Mouse (Mus musculus) 3T3-L1 (cell line): ENCODE results near the gene Yars.

Source experiments
- DNase-seq: peaks from one replicate; pipeline ENCODE4 v3.0.0-alpha.2; 2015; ENCODE audit warnings: low read depth, low spot score

The Yars gene

GRCm38 (mm10) chr4:129188803-129189541, 588 bp upstream of the Yars start:
- no peak for DNase-seq

GRCm38 (mm10) chr4:129190538-129190937, 978 bp downstream of the Yars start:
- peak; percentile 43 for DNase-seq

DNA sequence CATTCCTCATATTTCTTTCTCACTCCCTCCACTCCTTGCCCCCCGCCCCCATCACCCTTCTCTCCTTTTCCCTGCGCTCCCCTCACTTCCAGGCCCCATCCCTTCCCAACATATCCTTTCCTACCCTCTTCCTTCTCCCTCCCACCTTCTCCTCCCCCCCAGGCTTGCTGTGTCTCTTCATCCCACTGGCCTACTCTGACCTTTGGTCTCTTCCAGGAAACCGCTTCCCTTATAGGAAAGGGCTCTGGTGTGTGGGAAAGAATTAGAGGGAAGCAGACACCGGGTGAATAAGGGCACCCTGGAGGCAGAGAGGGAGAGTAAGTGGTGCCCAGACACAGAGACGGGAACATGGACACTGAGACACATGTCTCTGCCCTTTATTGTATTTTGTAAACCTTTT, 2.1 kb downstream of the Yars start:
- no peak for DNase-seq

- DNase-seq, result no peak
Observed at GRCm38 (mm10) chr4:129194280-129194679, 4.7 kb downstream of the Yars start.

GRCm38 (mm10) chr4:129197514-129197913, 8.0 kb downstream of the Yars start:
- DNase-seq, result no peak

DNA sequence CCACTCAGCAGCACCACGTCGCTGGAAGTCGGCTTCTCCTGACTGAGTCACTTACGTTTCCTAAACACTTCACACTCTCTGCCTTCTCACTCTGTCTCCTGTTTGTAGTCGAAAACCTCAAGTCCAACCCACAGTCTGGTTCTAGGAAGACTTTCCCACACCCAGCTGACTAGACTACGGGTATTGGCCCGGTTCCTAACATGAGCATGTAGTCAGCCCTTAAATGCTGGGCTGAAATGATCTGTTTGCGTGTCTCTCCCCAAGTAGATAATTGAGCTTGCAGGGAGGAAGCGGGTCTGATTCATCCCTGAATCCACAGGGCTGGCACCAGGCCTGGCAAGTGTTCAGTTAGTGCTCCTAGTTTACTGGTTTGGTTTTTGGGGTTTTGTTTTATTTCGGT, 15.1 kb downstream of the Yars start:
- peak; percentile 96 for DNase-seq

- DNase-seq, result no peak
Observed at GRCm38 (mm10) chr4:129206792-129207191, 17.2 kb downstream of the Yars start.

DNA sequence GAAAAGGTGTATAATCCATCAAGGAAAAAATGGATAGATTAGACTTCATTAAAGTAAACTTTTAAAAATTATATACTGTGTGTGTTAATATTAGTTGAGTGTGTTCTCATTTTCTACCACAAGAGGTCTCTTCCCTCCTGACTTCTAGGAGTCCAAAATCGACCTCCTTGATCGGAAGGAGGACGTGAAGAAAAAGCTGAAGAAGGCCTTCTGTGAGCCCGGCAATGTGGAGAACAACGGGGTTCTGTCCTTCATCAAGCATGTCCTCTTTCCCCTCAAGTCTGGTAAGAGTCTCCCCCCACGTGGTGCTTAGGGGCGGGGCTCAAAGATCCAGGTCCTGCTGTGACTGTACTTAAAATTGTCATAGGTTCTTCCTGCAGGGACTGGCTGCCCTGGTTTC, 19.9 kb downstream of the Yars start:
- DNase-seq, result peak; percentile 67

- peak; percentile 79 for DNase-seq
Observed at GRCm38 (mm10) chr4:129211461-129211860, 21.9 kb downstream of the Yars start.

GRCm38 (mm10) chr4:129212486-129212885, 22.9 kb downstream of the Yars start:
- DNase-seq, result peak; percentile 44

DNA sequence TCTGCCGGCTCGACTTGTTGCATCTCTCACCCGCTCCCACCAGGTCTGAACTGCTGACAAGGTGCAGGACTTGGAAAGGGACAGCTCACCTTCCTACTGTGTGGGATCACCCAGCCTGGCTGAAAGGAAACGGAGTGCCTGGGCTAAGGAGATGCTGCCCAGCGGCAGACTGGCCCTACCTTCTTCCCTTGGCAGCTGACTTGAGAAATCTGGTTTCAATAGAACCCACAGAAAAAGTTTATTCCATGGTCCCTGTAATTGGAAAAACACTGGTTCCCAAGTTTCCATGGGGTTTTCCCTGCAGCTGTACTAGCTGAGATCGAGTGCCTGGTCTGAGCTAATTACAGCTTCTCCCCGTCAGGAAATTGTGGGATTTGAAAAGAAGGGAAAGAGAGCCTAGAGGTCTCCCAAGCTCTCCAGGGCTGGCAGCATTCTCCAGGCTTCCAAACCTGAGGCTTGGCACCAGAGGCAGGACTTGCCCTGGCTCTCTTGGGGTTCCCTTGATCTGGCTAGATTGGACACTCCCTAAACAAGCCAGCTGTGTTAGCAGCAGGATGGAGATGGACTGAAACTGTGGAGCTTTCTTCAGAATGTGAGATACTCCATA, 29.1 kb downstream of the Yars start:
- DNase-seq, result peak; percentile 42

GRCm38 (mm10) chr4:129219198-129219597, 29.6 kb downstream of the Yars start:
- no peak for DNase-seq

DNA sequence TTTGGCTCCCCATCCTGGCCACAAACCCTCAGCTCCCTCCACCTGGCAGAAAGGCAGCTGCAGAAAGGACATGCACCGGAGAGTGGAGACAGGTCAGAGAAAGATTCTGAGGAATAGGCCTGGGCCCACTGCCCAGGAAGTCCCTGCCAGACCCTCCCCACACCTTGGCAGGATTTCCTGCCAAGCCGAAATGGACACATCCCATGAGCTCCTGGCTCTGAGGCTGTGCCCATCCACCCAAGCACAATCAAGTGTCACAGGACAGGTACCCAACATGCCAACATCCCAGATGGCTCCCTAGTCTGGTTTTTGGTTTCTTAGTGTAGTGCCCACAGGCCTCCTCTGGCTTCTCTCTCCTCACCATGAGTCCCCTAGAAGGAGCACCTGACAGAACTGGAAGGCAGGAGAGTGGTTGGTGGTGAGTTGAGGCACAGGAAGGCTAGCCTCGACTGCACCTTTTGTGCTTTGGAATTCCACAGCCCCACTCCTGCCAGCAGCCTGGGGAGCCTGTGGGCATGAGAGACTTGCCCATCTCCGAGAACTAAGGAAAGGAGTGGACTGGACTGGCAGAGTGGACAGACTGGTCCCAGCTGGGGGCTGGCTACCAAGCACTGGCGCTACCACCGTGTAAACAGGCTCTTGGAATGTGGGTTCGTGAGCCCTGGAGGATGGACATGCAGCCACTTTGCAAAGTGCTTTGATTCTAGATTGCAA, 31.0 kb downstream of the Yars start:
- no peak for DNase-seq

- DNase-seq, result no peak
Observed at GRCm38 (mm10) chr4:129221097-129222010, 31.8 kb downstream of the Yars start.

- no peak for DNase-seq
Observed at GRCm38 (mm10) chr4:129222019-129222925, 32.7 kb downstream of the Yars start.

- no peak for DNase-seq
Observed at GRCm38 (mm10) chr4:129223421-129224281, 34.1 kb downstream of the Yars start.

DNA sequence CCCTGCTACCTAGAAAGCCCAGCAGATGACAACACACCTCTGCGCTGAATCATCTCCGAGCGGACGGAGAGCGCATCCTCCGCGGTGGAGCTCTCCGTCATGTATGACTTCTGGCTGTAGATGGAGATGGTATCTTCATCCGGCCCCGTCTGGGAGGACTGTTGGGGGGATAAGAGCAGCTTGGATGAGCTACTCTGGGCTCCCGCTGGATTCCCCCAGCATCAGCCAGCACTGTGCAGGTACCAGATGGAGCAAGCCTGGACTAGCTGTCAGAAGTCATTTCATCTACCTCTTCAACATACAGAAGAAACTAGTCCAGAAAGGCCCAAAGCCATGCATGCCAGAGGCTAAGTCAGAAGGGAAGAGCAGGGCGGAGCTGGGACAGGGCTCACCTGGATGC, 35.8 kb downstream of the Yars start:
- no peak for DNase-seq

DNA sequence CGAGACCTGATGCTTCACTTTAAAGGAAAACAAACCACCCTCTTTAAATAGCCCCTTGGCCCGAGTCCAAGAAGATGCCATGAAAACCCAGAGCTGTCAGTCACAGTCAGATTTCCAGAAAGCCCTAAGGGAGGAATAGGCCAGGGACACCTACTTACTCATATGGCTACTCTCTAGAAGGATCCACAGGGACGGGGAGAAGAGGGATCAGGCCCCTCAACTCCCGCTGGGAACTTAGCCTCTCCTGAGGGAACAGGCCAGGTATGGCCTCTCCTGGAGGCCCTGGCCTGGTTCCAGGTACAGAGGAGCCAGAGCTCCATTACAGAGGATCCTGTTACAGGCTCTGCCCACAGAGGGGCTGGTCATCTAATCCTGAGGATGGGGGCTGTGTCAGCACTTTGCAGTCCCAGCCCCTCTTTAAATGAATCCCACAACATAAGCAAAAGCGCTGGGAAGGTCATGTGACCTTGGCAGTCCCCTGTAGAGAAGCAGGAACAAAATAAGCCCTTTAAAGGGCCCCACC, 36.9 kb downstream of the Yars start:
- DNase-seq, result peak; percentile 62
